Mouse (Mus musculus) granulocyte monocyte progenitor cell, adult 5-6 weeks (primary cell): ENCODE results near the gene Tmtc1. TPM values are rescaled to one million over a fixed set of nuclear protein-coding genes. Genes with fewer than 3 reads are reported as not detected.

Experiments
- ATAC-seq: replicated peaks from 2 replicates; pipeline ENCODE4 v1.8.0; 2016; ENCODE audit warnings: mild to moderate bottlenecking, moderate TSS enrichment, inconsistent platforms; ENCODE audit not compliant: poor library complexity, severe bottlenecking
- total RNA-seq, 2 experiments: library from RNA; stranded (forward) in 1 of 2; stranded (reverse) in 1 of 2; fragments of 200-712, 200-1000 nt in 1 of 2; fragments of >200 nt in 1 of 2; fragmentation: Nextera tagmentation in 1 of 2; gene quantifications; 2 replicates each; pipeline ENCODE4 v1.2.3; 2014 to 2017

Tmtc1 gene
- total RNA-seq, 2 experiments from 2014 or later, result not detected

DNA sequence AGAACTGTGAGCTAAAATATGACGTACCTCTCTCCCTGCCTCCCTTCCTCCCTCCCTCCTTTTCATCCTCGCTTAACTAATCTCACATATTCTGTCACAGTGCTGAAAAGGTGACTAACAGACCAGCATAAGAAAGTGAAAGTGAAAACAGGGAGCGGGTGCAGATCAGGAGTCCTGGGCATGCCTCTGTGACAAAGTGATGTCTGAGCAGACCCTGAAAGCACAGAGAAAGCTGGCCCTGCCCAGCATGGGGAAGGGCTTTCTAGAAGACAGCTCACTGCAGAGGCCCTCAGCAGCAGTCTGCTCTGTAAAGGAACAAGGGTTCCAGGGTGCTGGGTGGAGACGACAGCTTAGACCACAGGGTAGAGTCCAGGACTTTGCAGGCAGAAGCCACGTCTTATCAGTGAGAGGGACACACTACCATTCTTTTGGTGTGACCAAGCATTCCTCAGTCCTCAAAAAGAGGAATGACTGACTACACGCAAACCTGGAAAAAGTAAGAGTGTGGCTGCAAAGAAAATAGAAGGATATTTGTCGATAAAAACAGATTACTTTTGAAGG, 7.7 kb downstream of the Tmtc1 start:
- ATAC-seq, result peak; percentile 86

DNA sequence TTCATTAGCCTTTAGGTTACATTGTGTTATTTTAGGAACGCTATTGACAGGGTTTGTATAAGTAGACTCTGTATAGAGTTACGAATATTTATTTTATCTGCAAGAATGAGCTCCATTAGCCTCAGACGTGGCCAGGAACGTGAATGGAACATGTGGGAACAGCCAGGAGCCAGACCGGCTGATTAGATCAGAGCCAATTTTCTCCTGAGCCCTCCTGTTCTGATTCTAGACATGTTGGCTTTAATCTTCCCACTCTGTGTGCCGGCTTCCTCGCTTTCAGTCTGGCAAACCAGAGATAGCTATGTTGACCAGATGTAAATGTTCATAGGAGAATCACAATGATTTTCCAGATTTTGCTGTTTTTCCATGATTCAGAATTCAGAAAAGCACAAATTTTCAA, 22.6 kb downstream of the Tmtc1 start:
- ATAC-seq, result no peak

DNA sequence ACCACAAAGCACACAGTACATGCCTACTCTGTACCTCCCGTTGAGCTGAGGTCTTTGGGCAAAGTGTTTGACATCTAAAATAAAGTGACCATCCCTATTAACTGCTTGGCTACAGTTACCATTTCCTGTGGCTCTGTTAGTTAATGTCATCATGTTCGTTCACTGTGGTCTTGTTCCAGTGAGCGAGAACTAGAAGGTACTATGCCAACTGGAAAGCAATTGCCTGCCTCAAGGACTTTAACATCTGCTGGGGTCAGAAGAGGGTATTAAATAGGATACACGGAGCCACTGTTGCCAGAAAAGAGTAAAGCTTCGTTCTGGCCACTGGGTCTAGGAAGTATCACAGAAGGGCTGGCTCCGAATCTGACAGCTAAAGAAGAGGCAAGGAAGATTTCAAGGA, 23.8 kb downstream of the Tmtc1 start:
- no peak for ATAC-seq

DNA sequence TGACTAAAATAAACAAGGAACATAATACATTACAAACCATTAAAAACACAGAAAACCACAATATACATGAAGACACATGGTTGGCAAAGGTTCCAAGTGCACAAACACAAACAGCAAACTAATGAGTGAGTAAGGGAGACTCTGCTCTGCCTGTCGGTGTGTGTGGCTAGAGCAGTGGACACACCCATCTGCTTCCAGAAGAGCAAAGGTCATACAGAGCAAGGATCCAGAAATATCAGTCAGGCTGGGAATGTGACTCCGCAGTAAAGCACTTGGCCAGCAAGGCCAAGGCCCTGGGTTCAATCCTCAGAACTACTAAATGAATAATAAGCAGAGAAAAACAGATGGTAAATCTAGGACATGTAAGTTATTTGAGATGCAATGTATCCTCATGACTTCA, 27.6 kb downstream of the Tmtc1 start:
- ATAC-seq, result no peak

DNA sequence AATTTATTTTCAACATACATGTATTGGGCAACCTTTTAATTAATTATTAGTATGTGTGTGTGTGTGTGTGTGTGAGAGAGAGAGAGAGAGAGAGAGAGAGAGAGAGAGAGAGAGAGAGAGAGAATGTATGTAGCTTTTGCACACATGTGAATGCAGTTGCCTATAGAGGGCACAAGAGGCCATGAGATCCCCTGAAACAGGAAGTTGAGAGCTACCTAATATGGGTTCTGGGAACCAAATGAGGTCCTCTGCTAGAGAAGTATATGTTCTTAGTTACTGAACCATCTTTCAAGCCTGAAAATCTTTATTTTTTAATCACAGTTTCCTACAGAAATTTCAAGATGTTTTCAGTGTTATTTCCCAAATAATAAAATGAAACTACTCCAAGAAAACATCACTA, 30.6 kb downstream of the Tmtc1 start:
- peak; percentile 67 for ATAC-seq

DNA sequence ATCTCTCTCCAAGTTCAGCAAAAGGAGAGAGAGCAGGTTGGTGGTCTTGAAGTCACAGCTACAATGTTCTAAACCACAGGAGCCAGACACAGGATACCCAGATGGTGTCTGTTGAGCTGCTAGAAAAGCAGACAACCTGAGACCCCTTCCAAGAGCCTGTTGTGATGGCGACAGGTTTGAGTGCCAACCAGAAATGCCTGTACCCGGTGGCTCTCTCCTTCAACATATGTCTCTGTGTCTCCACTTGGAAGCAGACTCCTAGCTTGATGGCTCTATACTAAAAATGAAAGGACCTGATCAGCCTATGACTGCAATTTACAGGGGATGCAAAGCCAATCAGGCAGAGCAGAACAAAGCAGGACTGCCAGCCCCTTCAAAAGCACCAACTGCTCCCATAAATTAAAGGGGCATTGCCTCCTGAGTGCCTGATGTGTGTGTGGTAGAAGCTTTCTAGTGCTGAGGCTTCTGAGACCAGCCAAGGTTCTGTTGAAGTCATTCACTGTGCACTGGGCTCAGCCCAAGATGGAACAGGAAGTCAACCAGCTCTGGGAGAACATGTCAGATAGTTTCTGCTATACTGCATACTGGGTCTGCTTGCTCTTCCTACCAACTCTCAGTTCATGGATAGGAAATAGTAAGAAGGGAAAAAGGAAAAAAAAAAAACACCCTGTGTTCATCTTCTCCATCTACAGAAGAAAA, 37.2 kb downstream of the Tmtc1 start:
- ATAC-seq, result no peak

DNA sequence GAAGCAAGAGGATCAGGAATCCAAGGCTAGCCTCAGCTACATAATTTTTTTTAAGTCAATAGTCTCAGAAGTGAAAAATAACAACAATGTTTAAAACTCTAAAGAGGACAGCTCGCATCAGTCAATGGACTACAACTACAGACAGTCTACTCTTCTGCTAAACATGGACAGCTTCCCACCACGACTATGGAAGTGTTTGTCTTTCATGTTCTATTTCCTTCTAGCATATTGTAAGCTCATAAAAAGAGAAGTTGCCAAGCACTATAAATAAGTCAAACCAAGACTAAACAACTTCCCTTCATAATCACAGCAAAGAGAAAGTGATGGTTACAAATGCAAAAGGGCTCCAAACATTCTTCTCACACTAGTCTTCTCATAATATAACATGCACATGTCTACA, 38.6 kb downstream of the Tmtc1 start:
- ATAC-seq, result no peak

DNA sequence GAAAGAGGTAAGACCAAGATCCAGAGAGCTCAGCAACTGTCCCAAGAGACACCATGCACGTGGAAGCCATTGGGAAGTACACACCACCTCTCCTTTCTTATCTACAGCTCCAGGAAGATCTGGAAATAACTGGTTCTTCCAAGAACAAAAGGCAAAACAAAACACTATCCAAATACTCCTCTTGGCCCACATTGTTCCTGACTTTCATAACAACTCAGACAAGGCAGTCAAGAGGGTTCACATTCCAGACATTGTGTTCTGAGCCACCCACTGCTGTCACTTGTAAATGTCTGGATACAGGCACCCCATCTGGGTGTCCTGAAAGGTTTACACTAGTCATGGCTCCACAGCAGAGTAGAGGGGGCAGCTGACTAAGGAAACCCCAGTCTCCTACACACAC, 39.7 kb downstream of the Tmtc1 start:
- no peak for ATAC-seq

DNA sequence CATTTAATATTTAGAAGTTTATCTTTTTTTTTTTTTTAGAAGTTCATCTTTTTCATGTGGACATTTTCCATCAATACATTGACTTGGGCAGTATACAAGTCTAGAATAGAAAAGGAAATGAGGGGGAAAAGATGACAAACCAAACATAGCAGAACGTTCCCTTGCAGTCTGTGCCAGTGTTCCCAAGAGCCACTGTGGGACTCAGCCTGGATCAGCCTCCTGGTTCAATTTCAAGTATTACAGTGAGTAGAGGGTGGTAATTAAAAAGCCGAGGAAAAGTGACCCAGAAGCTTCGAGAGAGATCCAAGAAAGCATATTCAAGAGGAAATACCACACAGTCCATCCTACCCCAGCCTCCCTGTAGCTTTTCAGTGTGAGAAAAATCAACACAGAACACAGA, 40.4 kb downstream of the Tmtc1 start:
- ATAC-seq, result no peak

DNA sequence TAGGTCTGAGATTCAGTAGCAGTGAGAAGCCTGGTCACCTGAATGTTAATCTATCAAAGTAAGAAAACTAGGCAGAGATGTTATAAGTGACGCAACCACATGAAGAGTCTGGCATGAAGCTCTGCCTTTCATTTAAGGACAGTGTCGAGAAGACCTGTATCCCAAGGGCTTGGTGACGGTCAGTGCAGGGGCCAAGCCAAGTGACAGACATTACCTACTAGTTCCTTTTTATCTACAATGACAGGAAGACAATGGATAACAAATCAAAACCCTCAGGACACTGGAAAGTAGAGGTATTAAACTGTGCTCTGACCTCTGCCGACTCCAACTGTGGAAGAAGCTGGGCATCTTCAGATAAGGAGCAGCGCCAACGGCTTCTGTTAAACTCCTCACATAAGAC, 43.2 kb downstream of the Tmtc1 start:
- ATAC-seq, result no peak

DNA sequence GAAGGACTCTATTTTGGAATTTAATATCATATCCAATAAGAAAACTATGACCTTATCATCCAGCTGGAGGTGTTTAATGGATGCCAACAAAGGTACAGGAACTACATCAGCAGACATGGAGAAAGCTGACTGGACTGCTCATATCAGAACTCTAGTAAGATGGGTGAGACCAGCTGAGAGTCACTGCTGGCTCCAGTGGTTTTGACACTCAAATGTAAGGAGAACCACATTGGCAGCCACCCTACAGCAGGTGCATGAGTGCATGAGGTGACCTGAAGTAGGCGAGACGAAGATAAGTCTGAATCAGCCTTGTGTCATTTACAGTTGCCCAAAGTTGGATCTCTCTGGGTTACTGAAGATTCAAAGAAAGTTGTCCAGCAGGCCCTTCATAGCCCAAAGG, 44.6 kb downstream of the Tmtc1 start:
- no peak for ATAC-seq

DNA sequence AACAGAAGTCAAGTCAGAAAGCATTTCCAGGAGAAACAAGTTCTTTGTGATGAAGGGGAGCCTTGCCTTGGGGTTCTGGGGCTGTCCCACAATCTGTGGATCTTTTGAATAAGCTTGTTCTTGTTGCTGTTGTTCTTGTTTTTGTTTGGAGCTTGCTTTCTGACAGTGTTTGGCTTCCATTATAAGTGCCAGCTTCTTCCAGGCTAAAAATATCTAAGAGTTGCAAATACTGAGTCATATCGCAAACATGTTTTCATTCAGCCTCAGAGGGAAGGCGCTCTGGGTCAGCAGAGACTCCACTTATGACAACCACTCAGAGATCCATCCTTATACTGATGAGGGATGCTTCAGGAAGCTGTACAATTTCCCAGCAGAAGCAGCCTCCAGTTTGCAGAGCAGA, 45.3 kb downstream of the Tmtc1 start:
- no peak for ATAC-seq

DNA sequence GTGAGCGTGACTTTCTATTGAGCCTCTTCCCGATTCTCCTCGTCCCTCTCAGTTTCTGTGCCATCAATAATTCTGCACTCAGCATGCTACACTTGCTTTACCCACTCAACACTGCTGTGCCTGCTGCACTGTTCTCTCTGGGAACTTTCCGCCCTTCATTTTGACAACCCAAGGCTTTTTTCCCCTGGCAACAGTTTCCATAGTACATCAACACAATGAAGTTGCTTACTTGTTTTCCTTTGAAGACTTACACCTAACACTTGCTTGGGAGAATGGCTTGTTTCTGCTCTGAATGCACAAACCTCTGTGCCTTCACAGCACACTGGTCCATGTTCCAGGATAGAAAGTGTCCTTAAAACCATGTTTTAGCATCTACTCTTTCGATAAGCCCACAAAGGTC, 46.9 kb downstream of the Tmtc1 start:
- ATAC-seq, result no peak

DNA sequence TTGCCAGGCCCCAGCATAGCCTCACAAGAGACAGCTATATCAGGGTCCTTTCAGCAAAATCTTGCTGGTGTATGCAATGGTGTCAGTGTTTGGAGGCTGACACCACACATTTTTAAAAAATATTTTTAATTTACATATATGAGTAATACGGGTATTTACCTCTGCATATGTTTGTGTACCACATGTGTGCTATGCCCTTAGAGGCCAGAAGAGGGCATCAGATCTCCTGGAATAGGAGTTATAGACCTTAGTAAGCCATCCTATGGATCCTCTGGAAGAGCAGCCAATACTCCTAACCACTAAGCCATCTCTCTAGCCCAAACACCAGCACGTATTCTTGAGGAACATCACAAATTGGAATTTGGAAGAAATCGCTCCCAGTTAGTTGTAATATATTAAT, 48.9 kb downstream of the Tmtc1 start:
- ATAC-seq, result no peak

DNA sequence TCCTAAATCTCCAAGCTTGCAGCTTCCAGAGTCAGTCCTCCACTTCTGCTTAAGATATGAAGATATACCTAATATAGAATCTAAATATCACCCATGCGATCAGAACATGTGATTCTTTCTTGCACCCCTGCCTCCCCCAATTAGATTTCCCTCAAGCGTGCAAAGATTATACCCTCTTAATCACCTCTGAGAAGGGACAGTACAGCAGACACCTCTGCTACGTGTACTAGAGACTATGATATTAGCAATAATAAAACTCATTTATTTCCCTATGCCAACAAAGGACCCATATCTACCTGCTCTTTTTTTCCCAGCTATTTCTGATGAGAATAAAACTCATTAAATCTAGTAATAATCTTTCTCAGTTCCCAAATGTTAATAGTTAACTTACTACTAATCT, 49.9 kb downstream of the Tmtc1 start:
- no peak for ATAC-seq

DNA sequence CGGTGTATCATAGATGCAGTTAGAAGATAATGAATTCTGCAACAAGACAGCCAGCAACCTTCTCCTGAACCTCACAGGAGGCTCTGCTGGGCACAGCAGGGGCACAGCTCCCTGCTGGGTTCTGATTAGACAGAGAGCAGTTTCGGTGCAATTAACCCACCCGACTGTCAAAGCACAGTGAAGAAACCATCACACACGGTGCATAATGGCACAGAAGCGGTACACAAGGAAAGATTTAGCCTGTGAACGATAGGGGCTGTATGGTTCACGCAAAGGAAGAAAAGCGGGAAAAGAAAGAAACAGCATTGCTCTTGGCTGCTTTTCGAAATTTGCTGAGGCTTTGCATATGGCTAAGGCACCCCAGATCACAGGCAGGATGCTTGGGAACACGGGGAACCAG, 52.0 kb downstream of the Tmtc1 start:
- ATAC-seq, result no peak

DNA sequence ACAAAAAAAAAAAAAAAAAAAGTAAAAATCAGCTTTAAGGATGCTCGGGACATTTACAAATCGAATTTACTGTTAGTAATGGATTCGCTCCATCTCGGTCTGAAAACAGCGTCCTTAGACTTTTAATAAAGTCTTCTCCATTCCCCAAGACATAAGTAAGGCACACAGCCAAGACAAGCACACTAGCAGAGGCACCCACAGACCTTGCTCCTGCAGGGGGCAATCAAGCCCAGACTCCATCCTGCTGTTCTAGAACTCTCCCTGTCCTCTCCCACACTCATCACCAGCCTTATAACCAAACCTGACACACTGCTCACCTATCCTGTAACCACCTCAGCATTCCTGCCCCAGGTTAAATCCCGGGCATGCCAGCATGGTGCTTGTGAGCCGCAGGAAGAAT, 52.9 kb downstream of the Tmtc1 start:
- no peak for ATAC-seq

DNA sequence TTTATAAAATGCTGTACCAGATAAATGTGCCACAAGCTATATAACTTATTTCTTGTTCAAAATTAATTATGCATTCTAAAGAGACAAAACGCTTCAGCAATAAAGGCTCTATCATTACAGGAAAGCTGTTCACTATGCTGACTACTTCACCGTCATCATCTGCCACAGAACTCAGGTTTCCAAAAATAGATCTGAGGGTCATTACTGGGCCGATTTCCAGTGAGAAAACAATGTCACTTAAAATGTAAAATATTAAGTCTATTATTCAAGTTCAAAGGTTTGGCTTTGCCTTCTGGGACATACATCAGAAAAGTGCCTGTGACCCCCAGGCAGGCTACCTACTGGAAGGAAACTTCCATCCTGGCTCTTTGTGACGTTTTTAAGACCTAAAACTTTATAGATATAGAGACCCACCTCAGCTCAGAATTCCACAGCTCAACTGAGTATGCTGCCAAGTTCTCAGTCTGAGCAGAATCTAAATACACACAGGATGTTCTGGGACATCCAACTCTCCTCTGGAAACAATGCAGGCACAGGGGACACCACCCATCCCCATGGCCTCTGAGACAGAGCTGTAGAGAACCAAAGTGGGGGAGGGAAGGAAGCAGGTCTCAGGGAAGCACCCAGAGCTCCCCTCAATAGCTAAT, 53.4 kb downstream of the Tmtc1 start:
- no peak for ATAC-seq

DNA sequence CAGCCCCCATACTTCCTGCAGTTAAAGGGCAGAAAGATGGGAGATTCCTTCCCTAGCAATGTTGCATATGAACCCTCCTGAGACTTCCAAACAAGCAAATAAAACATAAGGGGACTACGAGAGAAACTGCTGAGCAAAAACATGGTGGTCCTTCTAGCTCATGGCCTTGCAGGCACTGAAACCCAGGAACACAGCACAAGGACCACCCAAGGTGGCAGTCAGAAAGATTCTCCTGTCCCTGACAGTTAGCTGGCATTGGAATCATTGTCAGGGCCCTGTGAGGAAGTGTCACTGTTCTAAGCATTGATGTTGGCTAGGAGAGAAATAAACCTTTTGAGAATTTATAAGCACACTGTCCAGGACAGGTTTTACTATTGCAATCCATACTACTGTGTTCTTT, 56.2 kb downstream of the Tmtc1 start:
- ATAC-seq, result no peak

DNA sequence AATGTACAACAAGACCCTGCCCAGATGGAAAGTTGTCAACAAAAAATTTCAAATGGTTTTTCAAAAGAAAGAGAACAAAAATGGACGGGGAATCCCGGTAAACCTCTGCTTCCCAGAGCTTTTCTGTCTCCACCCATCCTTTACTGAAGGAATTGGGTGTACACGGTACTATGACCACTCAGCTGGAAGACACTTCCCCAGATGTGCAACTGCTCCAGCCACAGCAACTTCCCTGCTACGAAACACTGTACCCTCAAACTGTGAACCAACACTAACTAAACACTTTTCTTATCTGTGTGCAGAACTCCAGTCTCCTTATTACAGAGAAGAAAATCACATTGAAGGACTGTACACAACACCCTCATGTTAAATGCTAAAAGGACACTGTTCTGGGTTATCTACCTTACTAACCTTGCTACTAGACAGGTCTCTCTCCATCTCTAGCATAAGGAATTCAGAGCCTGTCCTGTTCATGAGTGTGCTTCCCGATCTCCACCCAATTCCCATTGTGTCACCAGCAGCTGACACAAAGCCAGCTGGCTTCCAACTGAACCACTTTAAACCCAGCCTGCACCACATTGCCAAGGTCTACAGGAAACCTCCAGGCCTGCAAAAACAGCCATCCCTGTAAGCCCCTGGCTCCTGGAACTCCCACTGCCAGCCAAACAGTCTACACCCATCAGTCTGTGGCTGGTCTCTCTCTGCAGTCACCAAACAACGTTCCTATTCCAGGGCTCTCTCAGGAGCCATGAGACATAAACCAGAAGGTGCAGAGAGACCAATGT, 59.9 kb downstream of the Tmtc1 start:
- no peak for ATAC-seq

DNA sequence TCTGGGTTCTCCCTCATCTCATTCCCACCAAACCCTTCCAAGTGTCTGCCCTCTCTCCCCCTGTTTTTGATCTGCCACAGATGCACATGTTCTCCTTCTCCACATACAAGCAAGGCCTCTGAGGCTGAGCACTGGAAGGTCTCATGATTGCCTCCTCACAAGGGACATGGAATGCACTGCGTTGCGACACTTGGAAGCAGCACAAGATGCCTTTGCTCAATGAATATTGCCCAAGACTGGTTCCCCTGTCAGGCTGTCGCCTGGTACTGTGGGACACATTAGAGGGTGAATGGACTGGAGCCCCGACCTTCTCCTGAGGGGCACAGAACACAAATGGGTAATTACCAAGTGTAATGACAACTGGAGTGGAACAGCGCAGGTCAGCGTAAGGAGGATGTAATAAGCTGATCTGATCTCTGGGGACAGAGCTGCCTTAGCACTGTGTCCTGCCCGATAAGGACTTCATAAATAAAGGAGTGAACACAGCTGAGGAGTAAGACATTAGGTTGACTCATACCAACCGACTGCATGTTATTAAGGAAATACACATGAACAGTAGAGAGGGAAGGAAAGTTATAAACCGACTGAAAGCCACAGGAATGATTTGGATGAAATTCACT, 62.9 kb downstream of the Tmtc1 start:
- peak; percentile 99 for ATAC-seq
